ENCODE assay signal across 8 mouse cellular contexts in the genomic region with DNA sequence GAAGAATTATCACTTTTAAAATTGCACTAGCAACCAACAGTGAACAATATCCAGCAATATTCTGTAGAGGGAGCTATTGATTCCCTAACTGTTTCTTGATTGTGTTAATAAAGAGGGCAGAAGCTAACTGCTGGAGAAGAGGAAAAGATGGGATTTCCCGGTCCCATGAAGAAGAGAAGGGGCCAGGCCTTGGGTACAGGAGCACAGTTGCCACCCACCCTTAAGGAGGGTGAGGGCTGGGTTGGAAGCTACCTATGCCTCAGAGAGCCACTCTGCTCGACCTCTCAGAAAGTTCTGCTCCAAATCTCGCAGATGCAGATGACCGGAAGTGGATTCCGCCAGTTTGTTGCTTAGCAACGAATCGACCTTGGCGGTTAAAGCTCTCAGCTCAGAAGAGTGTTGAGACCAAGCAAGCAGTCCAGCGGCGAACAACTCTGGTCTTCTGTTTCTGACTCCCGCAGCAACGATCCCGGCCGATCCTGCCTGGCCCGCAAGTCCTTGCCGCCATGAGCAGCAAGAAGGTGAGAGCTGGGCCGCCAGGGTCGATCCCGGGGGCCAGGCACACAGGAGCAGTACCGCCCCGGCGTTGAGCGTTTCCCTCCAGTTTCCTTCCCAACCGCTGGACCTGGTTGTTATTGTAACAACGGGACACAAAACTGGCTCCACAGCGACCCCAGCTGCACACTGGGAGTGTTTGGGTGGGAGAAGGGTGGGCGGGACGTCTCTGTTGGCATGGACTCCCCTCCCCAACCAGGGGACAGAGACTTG. TPM values are rescaled to one million over a fixed set of nuclear protein-coding genes. Genes with fewer than 3 reads are reported as not detected.
DNase-seq lines count a peak whose midpoint lies in the region; ATAC-seq and TF ChIP-seq lines count a peak whose summit lies in the region.

No protein-coding gene starts in this region.

- H3K4me2 ChIP-seq in hindbrain, embryonic 11.5 days (replicated peaks; ENCODE audit: low read depth, low read length) = peak overlapping the region; percentile 64
- peak overlapping the region; percentile 58 for H3K4me2 ChIP-seq in lung, embryonic 14.5 days

- H3K36me3 ChIP-seq in hindbrain, embryonic 11.5 days (ENCODE audit: control insufficient read depth, insufficient read depth, low read length) = no peaks in the 10 kb centered on the region
- no peaks in the 10 kb centered on the region for H3K36me3 ChIP-seq in lung, embryonic 14.5 days (ENCODE audit: insufficient read depth)

- H3K4me1 ChIP-seq in hindbrain, embryonic 11.5 days (replicated peaks; ENCODE audit: control insufficient read depth, insufficient read depth, low read length) = no peaks in the 10 kb centered on the region
- no peaks in the 10 kb centered on the region for H3K4me1 ChIP-seq in lung, embryonic 14.5 days (ENCODE audit: insufficient read depth)

- peak; percentile 95 for ATAC-seq in Patski
- ATAC-seq in hindbrain, embryonic 11.5 days (ENCODE audit: low FRiP score) = peak; percentile 95
- peak; percentile 97 for ATAC-seq in lung, embryonic 14.5 days (ENCODE audit: insufficient read depth)

- peak; percentile 27 for DNase-seq in Patski (ENCODE audit: low read depth, low spot score)
- DNase-seq in cerebellum, postnatal 10 days = peak; percentile 65 to 73
- peak; percentile 13 to 16 for DNase-seq in frontal cortex, postnatal 14 days (ENCODE audit: low spot score in 2 of 2)
- peak; percentile 83 for DNase-seq in hindbrain, embryonic 11.5 days (ENCODE audit: low spot score)
- peak; percentile 12 for DNase-seq in layer of hippocampus, adult 9-11 months
- DNase-seq in lung, embryonic 14.5 days = peak; percentile 93
- DNase-seq in retina, adult 2 months (ENCODE audit: low read depth, low spot score) = peak; percentile 64
- no peak for DNase-seq in natural killer cell, adult 2 months (ENCODE audit: low spot score in 2 of 2)

- H3K27ac ChIP-seq in hindbrain, embryonic 11.5 days (ENCODE audit: low read depth, low read length) = peak overlapping the region; percentile 78
- H3K27ac ChIP-seq in lung, embryonic 14.5 days (ENCODE audit: low read depth) = peak overlapping the region; percentile 87

- H3K4me3 ChIP-seq in hindbrain, embryonic 11.5 days (ENCODE audit: low read depth, low read length) = peak overlapping the region; percentile 61
- H3K4me3 ChIP-seq in lung, embryonic 14.5 days (ENCODE audit: low read depth, low read length) = peak overlapping the region; percentile 63

- no peaks in the 10 kb centered on the region for H3K9me3 ChIP-seq in hindbrain, embryonic 11.5 days (ENCODE audit: control insufficient read depth, low read length)
- no peaks in the 10 kb centered on the region for H3K9me3 ChIP-seq in lung, embryonic 14.5 days (ENCODE audit: low read depth, low read length)

- H3K9ac ChIP-seq in hindbrain, embryonic 11.5 days (ENCODE audit: low read depth, low read length) = peak overlapping the region; percentile 80
- H3K9ac ChIP-seq in lung, embryonic 14.5 days = peak overlapping the region; percentile 76

- WGBS in hindbrain, embryonic 11.5 days = under 1% methylated on average over 28 of the region's 28 CpGs
- WGBS in lung, embryonic 14.5 days = under 1% methylated on average over 28 of the region's 28 CpGs

- POLR2A ChIA-PET in Patski (lab: Charles Lee) = no interaction called here

- CTCF ChIA-PET in Patski (lab: Charles Lee) = interaction anchor here (1.3 kb wide), 1 partner anchor 354 kb away, joined by 3 read pairs; no protein-coding TSS in a partner anchor

- H3K27me3 ChIP-seq in Patski = no peaks in the 10 kb centered on the region
- H3K27me3 ChIP-seq in hindbrain, embryonic 11.5 days (ENCODE audit: control insufficient read depth, insufficient read depth, low read length) = no peaks in the 10 kb centered on the region
- H3K27me3 ChIP-seq in lung, embryonic 14.5 days (ENCODE audit: insufficient read depth, low read length) = no peaks in the 10 kb centered on the region

- in situ Hi-C loops in Patski (cut with MboI; ENCODE audit: low pct_unique_long_range_greater_than_20kb) = loop anchor here (10.0 kb wide), 1 partner anchor 348 kb away; no protein-coding TSS in a partner anchor

- peak; percentile 50 for TF ChIP-seq CTCF in Patski (IDR thresholded peaks at IDR 0.05)
- peak; percentile 76 for TF ChIP-seq CTCF in lung, embryonic 14.5 days (IDR thresholded peaks at IDR 0.05; ENCODE audit: low read depth)

RNA-seq across cellular contexts. Expression of a gene that starts 0.6 kb away (rescaled TPM):
- 4.2 TPM for polyA plus RNA-seq in Patski (2021)
- polyA plus RNA-seq in hindbrain, embryonic 11.5 days (2014; fragmentation: Nextera tagmentation; extraction: Ambion mirVana) = 1.7 and 2.8 TPM in 2 replicates
- polyA plus RNA-seq in lung, embryonic 14.5 days (2014; fragmentation: Nextera tagmentation; extraction: Ambion mirVana) = 1.9 and 3.2 TPM in 2 replicates

Comparison
In these comparisons a context has a peak if more than half of its experiments do, and no peak if none do; other contexts are left out.
1. DNase-seq: peak in Patski (single experiment), cerebellum, postnatal 10 days (2 of 2), frontal cortex, postnatal 14 days (2 of 2), hindbrain, embryonic 11.5 days (single experiment), layer of hippocampus, adult 9-11 months (single experiment), lung, embryonic 14.5 days (single experiment) and retina, adult 2 months (single experiment); none in natural killer cell, adult 2 months (0 of 2).
2. Peak in every context shown above with its lines, with median percentiles within 50 percentile points of each other: ATAC-seq.